Mouse (Mus musculus): ENCODE data around the gene Lhpp. TPM values are rescaled to one million over a fixed set of nuclear protein-coding genes. Genes with fewer than 3 reads are reported as not detected.

Gene Lhpp
- polyA plus RNA-seq, 1 experiment: 10.1 TPM

DNA sequence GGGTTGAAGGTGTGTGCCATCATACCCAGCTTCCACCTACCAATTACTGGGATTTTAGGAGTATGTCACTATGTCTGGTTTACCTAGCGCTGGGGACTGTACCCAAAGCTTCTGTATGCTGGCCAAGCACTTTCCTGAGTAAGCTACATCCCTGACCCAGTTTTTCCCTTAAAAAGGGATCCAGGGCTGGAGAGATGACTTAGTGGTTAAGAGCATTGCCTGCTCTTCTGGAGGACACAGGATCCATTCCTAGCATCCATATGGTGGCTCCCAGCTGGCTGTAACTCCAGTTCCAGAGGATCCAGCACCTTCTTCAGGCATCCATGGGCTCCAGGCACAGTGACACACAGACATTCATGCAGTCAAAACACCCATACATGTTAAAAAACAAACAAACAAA, 36.1 kb downstream of the Lhpp start:
- TF ChIP-seq CTCF (conservative IDR thresholded peaks at IDR 0.05; ENCODE audit: insufficient read depth, insufficient read length, low read depth, low read length) (no peak), POLR2A (IDR thresholded peaks at IDR 0.05; ENCODE audit: low read depth, low read length) (no peak)
- 100% methylated on average over 1 of the region's 1 CpGs for WGBS

DNA sequence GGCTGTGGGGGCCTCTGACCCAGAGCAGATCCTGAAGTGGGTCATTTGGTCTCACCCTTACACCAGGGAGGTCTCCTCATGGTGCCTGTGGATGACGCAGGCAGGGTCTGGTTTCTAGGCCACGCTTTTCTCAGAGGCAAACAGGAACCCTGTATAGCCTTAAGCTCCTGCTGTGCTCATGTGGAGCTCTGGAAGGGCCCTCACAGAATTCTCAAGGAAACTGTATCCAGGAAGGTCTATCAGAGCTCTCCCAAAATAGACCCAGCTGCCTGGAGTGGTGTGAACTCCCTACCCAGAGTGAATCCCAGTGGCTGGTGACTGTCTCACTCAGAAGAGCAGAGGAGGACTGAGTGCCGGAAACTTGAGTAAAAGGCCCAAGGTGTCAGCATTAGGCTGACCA, 44.0 kb downstream of the Lhpp start:
- H3K27me3 ChIP-seq (replicated peaks; ENCODE audit: control insufficient read depth, insufficient read depth, low read length): no peaks in the 10 kb centered on the region
- no peak overlapping the region for H3K27ac ChIP-seq (ENCODE audit: insufficient read depth, low read depth, low read length)
- no peaks in the 10 kb centered on the region for H3K36me3 ChIP-seq (ENCODE audit: control insufficient read depth, insufficient read depth, low read length)
- no peak overlapping the region for H3K4me3 ChIP-seq (ENCODE audit: insufficient read depth, low read depth, low read length)
- 92% methylated on average over 3 of the region's 3 CpGs for WGBS
- DNase-seq: no peak
- TF ChIP-seq POLR2A (IDR thresholded peaks at IDR 0.05; ENCODE audit: low read depth, low read length): no peak
- no peak for TF ChIP-seq CTCF (conservative IDR thresholded peaks at IDR 0.05; ENCODE audit: insufficient read depth, insufficient read length, low read depth, low read length)
- peaks cover 15% of the 10 kb centered on the region for H3K4me1 ChIP-seq (ENCODE audit: control insufficient read depth, insufficient read depth, low read length)

More for the DNA sequence above, 36.1 kb downstream of the Lhpp start:
- no peak for DNase-seq
- Histone ChIP-seq H3K4me1 (ENCODE audit: control insufficient read depth, insufficient read depth, low read length) (no peaks in the 10 kb centered on the region), H3K27me3 (replicated peaks; ENCODE audit: control insufficient read depth, insufficient read depth, low read length) (no peaks in the 10 kb centered on the region), H3K36me3 (ENCODE audit: control insufficient read depth, insufficient read depth, low read length) (no peaks in the 10 kb centered on the region), H3K27ac (ENCODE audit: insufficient read depth, low read depth, low read length) (no peak overlapping the region), H3K4me3 (ENCODE audit: insufficient read depth, low read depth, low read length) (no peak overlapping the region)

DNA sequence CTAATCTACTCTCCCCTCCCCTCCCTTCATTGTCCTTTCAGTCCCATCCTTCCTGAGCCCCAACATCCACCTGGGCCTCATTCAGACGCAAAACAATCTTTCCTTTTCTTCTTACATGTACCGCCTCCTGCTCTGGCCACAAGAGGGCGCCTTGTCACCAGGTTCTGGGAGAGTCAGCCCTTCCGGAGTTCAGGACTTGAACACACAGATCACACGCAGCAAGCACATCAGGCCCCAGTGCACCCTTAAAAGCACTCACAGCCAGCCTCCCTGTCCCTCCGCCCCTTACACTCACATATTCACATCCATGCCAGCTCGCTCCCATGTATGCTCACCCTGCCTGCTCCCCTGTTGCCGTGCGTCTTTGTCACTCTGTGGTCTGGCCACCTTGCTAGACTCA, 45.6 kb downstream of the Lhpp start:
- no peaks in the 10 kb centered on the region for H3K27me3 ChIP-seq (replicated peaks; ENCODE audit: control insufficient read depth, insufficient read depth, low read length)
- 16% methylated on average over 9 of the region's 9 CpGs for WGBS
- H3K27ac ChIP-seq (ENCODE audit: insufficient read depth, low read depth, low read length): peak overlapping the region; percentile 35; the same call in 1 of the 2 replicates
- no peak overlapping the region for H3K4me3 ChIP-seq (ENCODE audit: insufficient read depth, low read depth, low read length)
- no peaks in the 10 kb centered on the region for H3K36me3 ChIP-seq (ENCODE audit: control insufficient read depth, insufficient read depth, low read length)
- DNase-seq: peak; percentile 91
- peaks cover 15% of the 10 kb centered on the region for H3K4me1 ChIP-seq (ENCODE audit: control insufficient read depth, insufficient read depth, low read length)
- no peak for TF ChIP-seq POLR2A (IDR thresholded peaks at IDR 0.05; ENCODE audit: low read depth, low read length)
- TF ChIP-seq CTCF (conservative IDR thresholded peaks at IDR 0.05; ENCODE audit: insufficient read depth, insufficient read length, low read depth, low read length): peak; percentile 95

DNA sequence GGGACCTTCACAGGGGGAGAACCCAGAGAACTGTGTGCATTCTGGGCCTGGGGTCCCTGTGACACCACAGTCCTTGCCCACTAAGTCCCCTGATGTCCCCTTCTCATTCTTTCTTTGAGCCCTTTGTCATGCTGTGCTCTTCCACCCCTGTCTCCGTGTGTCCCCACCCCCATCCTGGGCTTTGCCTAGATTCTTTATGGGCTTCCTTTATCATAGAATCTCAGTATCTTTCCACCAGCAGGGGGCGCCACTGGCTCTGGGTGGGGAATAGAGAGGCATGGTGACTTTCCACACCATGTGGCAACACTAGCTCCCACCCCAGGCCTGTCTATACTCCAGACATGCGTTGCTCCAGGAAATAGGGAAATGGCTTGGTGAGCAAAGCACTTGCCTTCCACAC, 46.1 kb downstream of the Lhpp start:
- Histone ChIP-seq H3K27ac (ENCODE audit: insufficient read depth, low read depth, low read length) (peak overlapping the region; percentile 35; the same call in 1 of the 2 replicates), H3K27me3 (replicated peaks; ENCODE audit: control insufficient read depth, insufficient read depth, low read length) (no peaks in the 10 kb centered on the region), H3K36me3 (ENCODE audit: control insufficient read depth, insufficient read depth, low read length) (no peaks in the 10 kb centered on the region), H3K4me3 (ENCODE audit: insufficient read depth, low read depth, low read length) (no peak overlapping the region), H3K4me1 (ENCODE audit: control insufficient read depth, insufficient read depth, low read length) (peaks cover 15% of the 10 kb centered on the region)
- TF ChIP-seq POLR2A (IDR thresholded peaks at IDR 0.05; ENCODE audit: low read depth, low read length): no peak
- peak; percentile 80 for TF ChIP-seq CTCF (conservative IDR thresholded peaks at IDR 0.05; ENCODE audit: insufficient read depth, insufficient read length, low read depth, low read length)
- WGBS: 4% methylated on average over 3 of the region's 3 CpGs
- peak; percentile 90 for DNase-seq

DNA sequence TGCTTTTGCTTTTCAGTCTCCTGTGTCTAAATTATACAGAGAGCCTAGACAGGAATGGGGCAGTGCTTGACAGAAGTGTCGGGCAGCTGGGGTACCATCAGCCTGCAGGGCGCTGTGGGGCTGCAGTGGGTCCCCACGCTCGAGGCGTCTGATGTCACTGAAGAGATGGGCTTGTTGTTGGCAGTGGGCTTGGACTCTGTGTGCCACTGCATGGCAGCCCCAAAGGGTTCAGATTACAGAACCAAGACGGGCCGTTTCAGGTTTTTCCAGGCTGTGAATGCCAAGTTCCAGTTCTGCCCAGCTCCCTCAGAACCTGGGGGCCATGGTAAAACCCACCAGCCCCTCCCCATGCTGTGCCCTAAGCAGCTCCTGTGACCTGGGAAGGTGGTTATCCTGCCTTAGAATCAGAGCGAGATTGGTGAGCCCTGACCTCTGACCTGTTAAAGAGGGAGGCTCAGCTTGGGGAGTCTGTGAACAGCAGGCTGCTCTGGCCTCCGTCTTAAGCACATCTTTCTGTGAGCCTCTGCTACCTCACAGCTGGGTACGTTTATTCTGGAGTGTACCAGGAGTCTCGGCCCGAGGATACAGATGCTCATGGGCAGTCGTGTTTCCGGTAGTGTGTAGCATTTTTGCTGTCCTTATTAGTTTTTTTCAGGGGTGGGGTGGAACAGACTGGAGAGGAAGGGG, 47.1 kb downstream of the Lhpp start:
- Histone ChIP-seq H3K36me3 (ENCODE audit: control insufficient read depth, insufficient read depth, low read length) (no peaks in the 10 kb centered on the region), H3K27me3 (replicated peaks; ENCODE audit: control insufficient read depth, insufficient read depth, low read length) (no peaks in the 10 kb centered on the region), H3K27ac (ENCODE audit: insufficient read depth, low read depth, low read length) (peak overlapping the region; percentile 59), H3K4me3 (ENCODE audit: insufficient read depth, low read depth, low read length) (no peak overlapping the region), H3K4me1 (ENCODE audit: control insufficient read depth, insufficient read depth, low read length) (peaks cover 15% of the 10 kb centered on the region)
- 54% methylated on average over 14 of the region's 14 CpGs for WGBS
- no peak for TF ChIP-seq POLR2A (IDR thresholded peaks at IDR 0.05; ENCODE audit: low read depth, low read length)
- no peak for TF ChIP-seq CTCF (conservative IDR thresholded peaks at IDR 0.05; ENCODE audit: insufficient read depth, insufficient read length, low read depth, low read length)
- DNase-seq: no peak

DNA sequence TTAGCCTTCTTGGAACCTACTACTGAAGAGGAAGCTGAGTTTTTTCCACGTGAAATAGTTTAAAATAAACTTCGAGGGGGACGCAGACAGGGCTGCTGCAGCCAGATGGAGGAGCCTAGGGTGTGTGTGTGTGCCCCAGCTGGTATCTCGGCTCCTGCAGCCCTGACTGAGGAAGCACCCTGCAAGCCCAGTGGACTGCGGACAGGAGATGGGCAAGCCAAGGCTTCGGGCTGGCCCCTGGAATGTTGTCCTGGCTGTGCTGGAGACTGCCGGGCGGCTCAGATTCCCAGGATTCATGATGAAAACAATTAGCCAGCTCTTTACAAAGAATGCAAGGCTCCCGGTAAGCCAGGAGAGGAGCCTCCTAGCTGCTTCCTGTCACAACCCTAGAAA, 47.6 kb downstream of the Lhpp start:
- TF ChIP-seq CTCF (conservative IDR thresholded peaks at IDR 0.05; ENCODE audit: insufficient read depth, insufficient read length, low read depth, low read length) (no peak), POLR2A (IDR thresholded peaks at IDR 0.05; ENCODE audit: low read depth, low read length) (no peak)
- Histone ChIP-seq H3K27me3 (replicated peaks; ENCODE audit: control insufficient read depth, insufficient read depth, low read length) (no peaks in the 10 kb centered on the region), H3K27ac (ENCODE audit: insufficient read depth, low read depth, low read length) (peak overlapping the region; percentile 59), H3K36me3 (ENCODE audit: control insufficient read depth, insufficient read depth, low read length) (no peaks in the 10 kb centered on the region), H3K4me1 (ENCODE audit: control insufficient read depth, insufficient read depth, low read length) (peaks cover 15% of the 10 kb centered on the region), H3K4me3 (ENCODE audit: insufficient read depth, low read depth, low read length) (no peak overlapping the region)
- DNase-seq: peak; percentile 65
- 25% methylated on average over 9 of the region's 9 CpGs for WGBS

DNA sequence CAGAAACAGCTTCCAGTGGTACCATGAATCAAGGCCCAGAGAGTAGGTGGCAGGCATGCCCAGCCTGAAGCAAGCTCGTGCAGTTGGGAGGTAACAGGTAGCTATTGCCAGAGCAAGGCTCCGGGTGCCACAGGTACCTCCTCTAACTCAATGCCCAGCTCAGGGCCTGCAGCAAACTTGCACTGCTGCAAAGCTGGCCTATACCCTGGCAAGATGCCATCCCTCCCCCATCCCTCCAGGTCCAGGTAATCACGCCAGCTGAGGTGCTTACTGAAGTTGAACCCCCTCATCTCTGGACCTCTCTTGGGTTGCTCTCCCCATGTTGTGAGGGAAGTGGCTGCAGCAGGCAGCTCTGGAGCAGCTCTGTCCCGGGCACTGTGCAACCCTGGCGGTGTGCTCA, 48.2 kb downstream of the Lhpp start:
- DNase-seq: peak; percentile 29
- Histone ChIP-seq H3K27ac (ENCODE audit: insufficient read depth, low read depth, low read length) (peak overlapping the region; percentile 59), H3K4me1 (ENCODE audit: control insufficient read depth, insufficient read depth, low read length) (peaks cover 15% of the 10 kb centered on the region), H3K36me3 (ENCODE audit: control insufficient read depth, insufficient read depth, low read length) (no peaks in the 10 kb centered on the region), H3K27me3 (replicated peaks; ENCODE audit: control insufficient read depth, insufficient read depth, low read length) (no peaks in the 10 kb centered on the region), H3K4me3 (ENCODE audit: insufficient read depth, low read depth, low read length) (no peak overlapping the region)
- WGBS: 67% methylated on average over 5 of the region's 5 CpGs
- TF ChIP-seq CTCF (conservative IDR thresholded peaks at IDR 0.05; ENCODE audit: insufficient read depth, insufficient read length, low read depth, low read length) (no peak), POLR2A (IDR thresholded peaks at IDR 0.05; ENCODE audit: low read depth, low read length) (no peak)
